Mouse (Mus musculus) heart, embryonic 16.5 days (tissue): ENCODE measurements around the gene Pde1a. TPM values are rescaled to one million over a fixed set of nuclear protein-coding genes. Genes with fewer than 3 reads are reported as not detected.

Experiments
- ATAC-seq: fragments of 200-750 bp; cut with Nextera tagmentation; replicated peaks from 2 replicates; pipeline ENCODE4 v1.8.0; 2017; ENCODE audit warnings: moderate number of reproducible peaks; ENCODE audit not compliant: insufficient read depth, low FRiP score; ENCODE audit errors: extremely low read depth
- H3K27ac ChIP-seq: fragments of 300-500 bp; sonication (generic); 2 replicates; pipeline ENCODE4 v1.5.1; 2014; ENCODE audit warnings: mild to moderate bottlenecking, low read length, control low read depth, moderate library complexity
- H3K27me3 ChIP-seq: fragments of 300-500 bp; sonication (generic); 2 replicates; pipeline ENCODE4 v1.6.1; 2014; ENCODE audit warnings: low read length, mixed read lengths; ENCODE audit not compliant: control insufficient read depth, insufficient read depth
- H3K36me3 ChIP-seq: fragments of 300-500 bp; sonication (generic); 2 replicates; pipeline ENCODE4 v1.6.1; 2014; ENCODE audit not compliant: control insufficient read depth, insufficient read depth
- H3K4me1 ChIP-seq: fragments of 300-500 bp; sonication (generic); 2 replicates; pipeline ENCODE4 v1.6.1; 2014; ENCODE audit warnings: low read length, mixed read lengths; ENCODE audit not compliant: control insufficient read depth, insufficient read depth
- H3K4me2 ChIP-seq: fragments of 300-500 bp; sonication (generic); 2 replicates; pipeline ENCODE4 v1.6.1; 2014; ENCODE audit warnings: low read depth, mild to moderate bottlenecking, control low read depth, low read length
- H3K4me3 ChIP-seq: fragments of 300-500 bp; sonication (generic); 2 replicates; pipeline ENCODE4 v1.5.1; 2014; ENCODE audit warnings: mild to moderate bottlenecking, control low read depth, low read length
- H3K9ac ChIP-seq: fragments of 300-500 bp; sonication (generic); 2 replicates; pipeline ENCODE4 v1.6.1; 2014; ENCODE audit warnings: low read length, control low read depth
- H3K9me3 ChIP-seq: fragments of 300-500 bp; sonication (generic); replicated peaks from 2 replicates; pipeline ENCODE4 v1.6.1; 2016; ENCODE audit warnings: low read length; ENCODE audit not compliant: control insufficient read depth
- WGBS: fragments of 180-500 bp; shearing (Covaris S2); extraction: QIAGEN DNeasy Blood & Tissue Kit; methylation state at CpG from one replicate; pipeline ENCODE4 v1.1.7; 2014; 5-methylcytosine and 5-hydroxymethylcytosine counted together
- polyA plus RNA-seq: library from polyadenylated mRNA; unstranded; fragments of >200 nt; fragmentation: Nextera tagmentation; extraction: Ambion mirVana; gene quantifications from 2 replicates; pipeline ENCODE4 v1.2.1, GENCODE M21; 2015

Gene Pde1a
- polyA plus RNA-seq, 1 experiment from 2014 or later = 20.5 TPM

DNA sequence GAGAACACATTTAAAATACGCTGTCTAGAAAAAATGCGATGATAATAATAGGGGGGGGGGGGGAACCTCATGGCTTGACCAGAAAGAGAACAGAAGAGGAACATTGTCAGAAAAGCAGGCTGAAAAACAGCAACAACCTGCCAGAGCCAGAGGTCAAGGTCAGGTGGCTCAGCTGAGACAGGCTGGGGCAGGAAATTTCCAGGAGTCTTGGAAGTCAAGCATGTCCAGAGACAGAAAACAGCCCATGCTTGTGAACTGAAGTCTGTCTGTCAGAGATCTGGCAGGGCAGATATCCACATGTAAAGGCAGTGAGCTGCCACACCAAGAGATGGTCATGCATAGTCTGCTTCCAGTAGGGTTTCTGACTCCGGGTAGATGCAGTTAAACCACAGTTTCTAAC lies 147.5 kb downstream of the Pde1a start:
- H3K4me2 ChIP-seq = no peak overlapping the region
- no peak for ATAC-seq
- H3K36me3 ChIP-seq = no peaks in the 10 kb centered on the region
- H3K27me3 ChIP-seq = no peaks in the 10 kb centered on the region
- H3K4me1 ChIP-seq = peaks cover 13% of the 10 kb centered on the region
- H3K9ac ChIP-seq = no peak overlapping the region
- H3K9me3 ChIP-seq = no peaks in the 10 kb centered on the region
- H3K4me3 ChIP-seq = no peak overlapping the region
- 81% methylated on average over 3 of the region's 3 CpGs for WGBS
- H3K27ac ChIP-seq = no peak overlapping the region

DNA sequence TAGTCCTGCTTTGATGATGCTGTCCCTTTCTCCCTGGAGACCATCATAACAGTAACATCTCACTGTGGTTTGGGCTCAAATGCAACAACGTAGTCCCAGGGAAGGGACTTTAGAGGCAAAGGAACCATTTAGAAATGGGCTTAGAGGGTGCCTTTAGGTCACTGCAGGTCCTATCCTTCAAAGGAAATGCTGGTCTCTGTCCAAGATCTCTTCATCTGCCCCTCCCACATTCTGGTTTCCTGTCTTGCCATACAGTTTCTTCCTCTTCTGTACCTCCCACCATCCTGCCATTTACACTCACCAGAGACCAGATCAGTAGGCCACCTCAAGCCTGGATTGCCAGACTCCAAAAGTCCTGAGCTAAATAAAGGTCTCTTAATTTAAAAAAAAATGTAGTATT lies 150.3 kb downstream of the Pde1a start:
- Histone ChIP-seq H3K9ac (no peak overlapping the region), H3K4me2 (no peak overlapping the region), H3K27me3 (no peaks in the 10 kb centered on the region), H3K4me1 (peaks cover 13% of the 10 kb centered on the region), H3K36me3 (no peaks in the 10 kb centered on the region), H3K27ac (no peak overlapping the region), H3K9me3 (no peaks in the 10 kb centered on the region), H3K4me3 (no peak overlapping the region)
- 84% methylated on average over 1 of the region's 1 CpGs for WGBS
- ATAC-seq = no peak

DNA sequence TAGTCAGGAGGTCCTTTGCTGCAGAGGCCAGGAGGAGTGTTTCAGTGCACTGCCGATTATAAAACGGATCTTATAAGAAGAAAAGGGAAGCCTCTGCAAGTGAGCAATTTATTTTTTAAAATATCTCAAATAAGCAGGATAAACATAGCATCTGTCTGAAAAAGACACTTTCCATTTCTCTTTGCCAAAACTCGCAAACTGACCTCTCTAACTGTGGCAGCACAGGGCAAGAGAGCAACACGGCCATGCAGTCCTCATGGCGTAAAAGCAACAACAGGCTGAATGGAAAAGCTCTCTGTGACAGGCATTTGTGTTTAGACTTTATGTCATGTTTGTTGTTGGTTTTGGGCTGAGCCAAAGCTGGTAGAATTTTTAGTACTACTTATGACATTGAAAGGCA lies 152.0 kb downstream of the Pde1a start:
- Histone ChIP-seq H3K27me3 (no peaks in the 10 kb centered on the region), H3K4me2 (no peak overlapping the region), H3K4me1 (peaks cover 7% of the 10 kb centered on the region), H3K27ac (no peak overlapping the region), H3K36me3 (no peaks in the 10 kb centered on the region), H3K4me3 (no peak overlapping the region), H3K9ac (no peak overlapping the region), H3K9me3 (no peaks in the 10 kb centered on the region)
- 35% methylated on average over 5 of the region's 5 CpGs for WGBS
- no peak for ATAC-seq

DNA sequence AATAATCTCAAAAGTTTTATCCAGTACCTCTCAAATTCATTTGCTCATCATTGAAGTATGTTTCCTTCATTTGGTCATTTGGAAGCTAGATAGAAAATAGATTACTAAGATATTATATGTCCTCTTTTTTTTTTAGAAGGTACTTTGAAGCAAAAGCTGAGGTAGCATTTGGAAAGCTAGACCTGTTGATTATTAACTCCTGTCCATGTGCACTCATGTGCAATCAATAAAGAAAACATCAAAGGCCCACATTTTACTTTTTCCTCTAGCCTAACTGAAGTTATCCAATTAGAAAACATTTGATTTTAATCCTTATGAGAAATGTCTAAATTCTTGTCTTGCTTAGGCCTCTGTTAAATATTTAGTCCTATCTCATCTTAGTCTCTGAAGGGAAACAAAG lies 153.3 kb downstream of the Pde1a start:
- Histone ChIP-seq H3K4me3 (no peak overlapping the region), H3K27me3 (no peaks in the 10 kb centered on the region), H3K4me1 (peaks cover 6% of the 10 kb centered on the region; the same call in 1 of the 2 replicates), H3K27ac (no peak overlapping the region), H3K9ac (no peak overlapping the region), H3K4me2 (no peak overlapping the region), H3K36me3 (no peaks in the 10 kb centered on the region), H3K9me3 (no peaks in the 10 kb centered on the region)
- ATAC-seq = no peak

DNA sequence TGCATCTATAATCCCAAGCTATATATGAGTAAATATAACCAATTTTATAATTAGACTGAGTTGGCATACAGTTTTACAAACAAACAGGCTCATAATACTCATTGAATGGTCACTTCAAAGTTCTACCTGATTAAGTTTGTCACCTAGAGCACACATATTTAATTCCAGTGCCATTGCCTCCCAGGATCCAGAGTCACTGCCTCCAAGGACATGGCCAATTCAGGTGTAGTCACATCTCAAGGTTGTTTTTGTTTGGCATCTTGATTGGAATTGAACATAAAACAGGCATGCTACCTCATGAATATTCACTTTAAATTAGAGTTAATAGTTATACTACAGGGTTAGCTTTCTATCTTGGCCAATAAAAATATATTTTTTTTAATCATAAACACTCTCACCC lies 157.0 kb downstream of the Pde1a start:
- ATAC-seq = no peak
- H3K4me3 ChIP-seq = no peak overlapping the region
- no peak overlapping the region for H3K27ac ChIP-seq
- H3K4me1 ChIP-seq = peaks cover 2% of the 10 kb centered on the region; the same call in 1 of the 2 replicates
- no peak overlapping the region for H3K4me2 ChIP-seq
- H3K9me3 ChIP-seq = no peaks in the 10 kb centered on the region
- no peaks in the 10 kb centered on the region for H3K36me3 ChIP-seq
- H3K9ac ChIP-seq = no peak overlapping the region
- H3K27me3 ChIP-seq = no peaks in the 10 kb centered on the region

DNA sequence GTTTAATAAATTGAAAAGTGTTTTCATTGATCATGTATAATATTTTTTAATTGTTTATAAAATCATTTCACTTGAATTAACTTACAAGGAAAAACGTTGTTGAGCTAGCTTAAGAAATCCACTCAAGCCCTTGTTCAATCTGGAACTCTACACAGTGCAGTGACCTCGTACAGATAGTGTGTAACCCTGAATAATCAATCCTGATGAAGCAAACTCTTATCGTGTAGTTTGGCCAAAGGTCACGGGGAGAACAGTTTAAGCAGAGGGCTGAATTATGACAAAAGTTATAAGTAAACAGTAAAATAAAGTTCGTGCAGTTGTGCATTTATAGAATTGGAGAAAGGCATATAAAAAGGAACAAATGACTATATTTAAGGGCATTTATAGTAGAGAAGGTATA lies 159.7 kb downstream of the Pde1a start:
- ATAC-seq = no peak
- Histone ChIP-seq H3K4me1 (peaks cover 10% of the 10 kb centered on the region), H3K27ac (no peak overlapping the region), H3K9me3 (peaks cover 3% of the 10 kb centered on the region; the same call in 1 of the 2 replicates), H3K27me3 (no peaks in the 10 kb centered on the region), H3K36me3 (no peaks in the 10 kb centered on the region), H3K4me3 (no peak overlapping the region), H3K4me2 (no peak overlapping the region), H3K9ac (no peak overlapping the region)
- WGBS = 48% methylated on average over 5 of the region's 5 CpGs

DNA sequence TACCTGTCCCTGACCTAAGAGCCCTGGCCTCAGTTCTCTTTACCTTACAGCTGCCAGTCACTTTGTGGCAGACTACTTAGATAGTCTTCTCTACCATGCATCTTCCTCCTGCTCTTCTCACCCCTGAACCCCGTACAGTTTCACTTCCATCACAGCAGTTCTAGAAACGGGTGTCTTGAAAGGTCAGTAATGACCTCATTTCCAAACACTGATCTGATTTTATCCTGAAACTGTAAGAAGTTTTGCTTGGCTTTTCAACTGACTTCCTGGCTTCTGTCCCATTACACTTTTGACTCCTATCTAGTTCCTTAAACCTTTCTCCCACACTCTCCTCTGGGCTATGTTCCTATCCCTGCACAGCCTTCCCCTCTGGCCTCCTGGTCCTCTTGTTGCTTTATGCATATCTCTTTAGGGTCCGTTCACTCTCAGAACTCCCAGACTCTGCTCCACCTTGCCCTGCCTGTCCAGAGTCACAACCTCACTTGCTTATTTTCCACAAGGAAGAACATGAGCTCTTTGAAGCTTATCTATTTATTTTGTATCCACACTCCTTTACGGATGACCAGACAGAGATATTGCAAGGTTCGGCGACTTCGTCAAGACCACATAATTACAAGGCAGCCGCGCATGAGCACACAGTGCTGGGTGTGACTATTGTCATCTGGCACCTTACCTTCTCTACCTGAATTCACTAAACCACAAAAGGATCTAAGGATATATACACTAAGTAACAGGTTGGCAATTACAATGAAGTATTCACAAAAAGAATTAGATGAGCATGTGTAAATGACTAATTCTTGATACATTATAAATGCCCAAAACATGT lies 162.4 kb downstream of the Pde1a start:
- peak overlapping the region; percentile 19 for H3K27ac ChIP-seq
- H3K4me2 ChIP-seq = no peak overlapping the region
- peaks cover 5% of the 10 kb centered on the region; the same call in 1 of the 2 replicates for H3K9me3 ChIP-seq
- H3K4me3 ChIP-seq = no peak overlapping the region
- no peaks in the 10 kb centered on the region for H3K27me3 ChIP-seq
- WGBS = 59% methylated on average over 9 of the region's 9 CpGs
- H3K4me1 ChIP-seq = peaks cover 10% of the 10 kb centered on the region
- no peak for ATAC-seq
- no peaks in the 10 kb centered on the region for H3K36me3 ChIP-seq
- H3K9ac ChIP-seq = no peak overlapping the region

DNA sequence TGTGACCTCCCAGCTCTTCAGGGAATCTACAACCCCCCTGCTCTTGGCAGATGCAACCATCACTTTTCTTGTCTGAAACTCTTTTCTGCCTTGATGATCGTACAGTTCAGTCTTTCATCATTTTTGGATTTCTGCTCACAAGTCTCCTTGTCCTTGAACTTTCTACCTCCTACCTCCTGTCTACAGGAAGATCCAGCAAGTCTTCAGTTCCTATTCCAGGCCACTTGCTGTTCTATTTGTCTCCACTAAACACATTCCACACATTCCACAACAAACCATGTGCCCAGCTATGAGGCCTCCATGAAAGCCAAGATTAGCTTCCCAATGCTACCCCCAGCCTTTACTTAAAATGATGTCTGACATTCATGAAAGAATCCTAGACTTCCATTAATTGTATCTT lies 163.2 kb downstream of the Pde1a start:
- 54% methylated on average over 1 of the region's 1 CpGs for WGBS
- 0 out of 2 replicates have a peak, but pooled peaks have one; percentile 45 for ATAC-seq
- H3K4me1 ChIP-seq = peaks cover 10% of the 10 kb centered on the region
- no peak overlapping the region for H3K9ac ChIP-seq
- H3K27me3 ChIP-seq = no peaks in the 10 kb centered on the region
- peaks cover 5% of the 10 kb centered on the region; the same call in 1 of the 2 replicates for H3K9me3 ChIP-seq
- no peak overlapping the region for H3K4me3 ChIP-seq
- H3K36me3 ChIP-seq = no peaks in the 10 kb centered on the region
- peak overlapping the region; percentile 11; the same call in 1 of the 2 replicates for H3K27ac ChIP-seq
- H3K4me2 ChIP-seq = no peak overlapping the region

DNA sequence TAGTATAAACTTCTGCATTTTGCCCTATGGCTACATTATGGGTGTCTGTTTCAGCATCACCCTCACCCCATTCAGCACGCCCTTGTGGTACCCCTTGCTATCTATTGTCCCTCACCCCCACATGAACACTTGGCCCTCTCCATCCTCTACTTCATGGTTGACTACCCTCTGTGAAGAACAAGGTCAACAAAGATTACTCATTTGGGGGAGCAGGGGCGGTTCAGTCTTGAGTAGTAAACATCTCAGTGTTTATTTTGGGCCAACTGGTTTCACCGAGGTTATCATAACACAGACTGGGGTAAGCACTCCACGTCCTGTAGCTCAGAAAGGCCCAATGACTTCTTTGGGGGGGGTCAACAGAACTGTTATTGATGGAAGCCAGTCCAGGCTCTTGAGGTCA lies 164.3 kb downstream of the Pde1a start:
- peaks cover 10% of the 10 kb centered on the region for H3K4me1 ChIP-seq
- H3K27ac ChIP-seq = no peak overlapping the region
- H3K4me2 ChIP-seq = no peak overlapping the region
- no peak for ATAC-seq
- no peak overlapping the region for H3K4me3 ChIP-seq
- H3K27me3 ChIP-seq = no peaks in the 10 kb centered on the region
- peaks cover 5% of the 10 kb centered on the region; the same call in 1 of the 2 replicates for H3K9me3 ChIP-seq
- H3K36me3 ChIP-seq = no peaks in the 10 kb centered on the region
- H3K9ac ChIP-seq = no peak overlapping the region
- WGBS = 65% methylated on average over 4 of the region's 4 CpGs
